Mouse (Mus musculus) granulocyte monocyte progenitor cell, adult 5-6 weeks (primary cell): ENCODE measurements around the gene Krt6a. TPM values are rescaled to one million over a fixed set of nuclear protein-coding genes. Genes with fewer than 3 reads are reported as not detected.

Source experiments
- total RNA-seq, 2 experiments: library from RNA; stranded (forward) in 1 of 2; stranded (reverse) in 1 of 2; fragments of 200-712, 200-1000 nt in 1 of 2; fragments of >200 nt in 1 of 2; fragmentation: Nextera tagmentation in 1 of 2; gene quantifications; 2 replicates each; pipeline ENCODE4 v1.2.3; 2014 to 2017

Gene Krt6a
- total RNA-seq, 2 experiments from 2014 or later, result not detected

Other genes with a start within 250 kb of the Krt6a start
- gene Krt88, start 246.6 kb downstream of the Krt6a start, total RNA-seq (2014; fragmentation: Nextera tagmentation), result not detected in 2 replicates
- gene Krt88, start 246.6 kb downstream of the Krt6a start, total RNA-seq (2017), result not detected in 2 replicates
- not detected in 2 replicates for gene Krt81, start 230.6 kb downstream of the Krt6a start, total RNA-seq (2014; fragmentation: Nextera tagmentation)
- not detected in 2 replicates for gene Krt81, start 230.6 kb downstream of the Krt6a start, total RNA-seq (2017)
- gene Krt86, start 220.8 kb downstream of the Krt6a start, total RNA-seq (2014; fragmentation: Nextera tagmentation), result not detected in 2 replicates
- gene Krt86, start 220.8 kb downstream of the Krt6a start, total RNA-seq (2017), result not detected in 2 replicates
- not detected in 2 replicates for gene Krt83, start 202.8 kb downstream of the Krt6a start, total RNA-seq (2014; fragmentation: Nextera tagmentation)
- 0.34 TPM in 1 of 2 replicates, not detected in the other for gene Krt83, start 202.8 kb downstream of the Krt6a start, total RNA-seq (2017)
- gene Gm49425, start 177.0 kb downstream of the Krt6a start, total RNA-seq (2014; fragmentation: Nextera tagmentation), result not detected in 2 replicates
- gene Gm49425, start 177.0 kb downstream of the Krt6a start, total RNA-seq (2017), result not detected in 2 replicates
- gene Krt84, start 161.5 kb downstream of the Krt6a start, total RNA-seq (2014; fragmentation: Nextera tagmentation), result not detected in 2 replicates
- not detected in 2 replicates for gene Krt84, start 161.5 kb downstream of the Krt6a start, total RNA-seq (2017)
- gene Krt82, start 143.6 kb downstream of the Krt6a start, total RNA-seq (2014; fragmentation: Nextera tagmentation), result not detected in 2 replicates
- gene Krt82, start 143.6 kb downstream of the Krt6a start, total RNA-seq (2017), result not detected in 2 replicates
- not detected in 2 replicates for gene Krt90, start 131.4 kb downstream of the Krt6a start, total RNA-seq (2014; fragmentation: Nextera tagmentation)
- not detected in 2 replicates for gene Krt90, start 131.4 kb downstream of the Krt6a start, total RNA-seq (2017)
- not detected in 2 replicates for gene Krt75, start 120.4 kb downstream of the Krt6a start, total RNA-seq (2014; fragmentation: Nextera tagmentation)
- not detected in 2 replicates for gene Krt75, start 120.4 kb downstream of the Krt6a start, total RNA-seq (2017)
- gene Gm5414, start 66.1 kb downstream of the Krt6a start, total RNA-seq (2014; fragmentation: Nextera tagmentation), result not detected in 2 replicates
- gene Gm5414, start 66.1 kb downstream of the Krt6a start, total RNA-seq (2017), result not detected in 2 replicates
- not detected in 2 replicates for gene Gm5478, start 46.9 kb downstream of the Krt6a start, total RNA-seq (2014; fragmentation: Nextera tagmentation)
- gene Gm5478, start 46.9 kb downstream of the Krt6a start, total RNA-seq (2017), result not detected in 2 replicates
- not detected in 2 replicates for gene Krt6b, start 14.0 kb downstream of the Krt6a start, total RNA-seq (2014; fragmentation: Nextera tagmentation)
- gene Krt6b, start 14.0 kb downstream of the Krt6a start, total RNA-seq (2017), result not detected in 2 replicates
- gene Krt5, start 18.6 kb upstream of the Krt6a start, total RNA-seq (2014; fragmentation: Nextera tagmentation), result not detected in 2 replicates
- not detected in 2 replicates for gene Krt5, start 18.6 kb upstream of the Krt6a start, total RNA-seq (2017)
- not detected in 2 replicates for gene Krt71, start 48.8 kb upstream of the Krt6a start, total RNA-seq (2014; fragmentation: Nextera tagmentation)
- gene Krt71, start 48.8 kb upstream of the Krt6a start, total RNA-seq (2017), result not detected in 2 replicates
- gene Krt72, start 92.2 kb upstream of the Krt6a start, total RNA-seq (2014; fragmentation: Nextera tagmentation), result not detected in 2 replicates
- not detected in 2 replicates for gene Krt72, start 92.2 kb upstream of the Krt6a start, total RNA-seq (2017)
- gene Krt73, start 108.0 kb upstream of the Krt6a start, total RNA-seq (2014; fragmentation: Nextera tagmentation), result not detected in 2 replicates
- not detected in 2 replicates for gene Krt73, start 108.0 kb upstream of the Krt6a start, total RNA-seq (2017)
- not detected in 2 replicates for gene Krt2, start 123.9 kb upstream of the Krt6a start, total RNA-seq (2014; fragmentation: Nextera tagmentation)
- not detected in 2 replicates for gene Krt2, start 123.9 kb upstream of the Krt6a start, total RNA-seq (2017)
- gene Krt1, start 156.5 kb upstream of the Krt6a start, total RNA-seq (2014; fragmentation: Nextera tagmentation), result not detected in 2 replicates
- gene Krt1, start 156.5 kb upstream of the Krt6a start, total RNA-seq (2017), result not detected in 2 replicates
- not detected in 2 replicates for gene Krt77, start 175.4 kb upstream of the Krt6a start, total RNA-seq (2014; fragmentation: Nextera tagmentation)
- gene Krt77, start 175.4 kb upstream of the Krt6a start, total RNA-seq (2017), result not detected in 2 replicates
- gene Krt76, start 198.6 kb upstream of the Krt6a start, total RNA-seq (2014; fragmentation: Nextera tagmentation), result not detected in 2 replicates
- gene Krt76, start 198.6 kb upstream of the Krt6a start, total RNA-seq (2017), result not detected in 2 replicates
- not detected in 2 replicates for gene Krt4, start 230.4 kb upstream of the Krt6a start, total RNA-seq (2014; fragmentation: Nextera tagmentation)
- gene Krt4, start 230.4 kb upstream of the Krt6a start, total RNA-seq (2017), result not detected in 2 replicates
- gene Krt79, start 246.0 kb upstream of the Krt6a start, total RNA-seq (2014; fragmentation: Nextera tagmentation), result not detected in 2 replicates
- not detected in 2 replicates for gene Krt79, start 246.0 kb upstream of the Krt6a start, total RNA-seq (2017)